Mouse (Mus musculus) forebrain, postnatal 0 days (tissue): ENCODE measurements around the gene Mcu. TPM values are rescaled to one million over a fixed set of nuclear protein-coding genes. Genes with fewer than 3 reads are reported as not detected.

ENCODE experiments used
- ATAC-seq: fragments of 200-750 bp; cut with Nextera tagmentation; 2 replicates; pipeline ENCODE4 v1.8.0; 2017; ENCODE audit warnings: mild to moderate bottlenecking, moderate library complexity
- DNase-seq: peaks from one replicate; pipeline ENCODE4 v3.0.0-alpha.2; 2015
- H3K27ac ChIP-seq: fragments of 300-500 bp; sonication (generic); 2 replicates; pipeline ENCODE4 v1.5.1; 2014; ENCODE audit warnings: low read depth, mild to moderate bottlenecking, antibody characterized with exemption, low read length, moderate library complexity, mixed read lengths
- H3K27me3 ChIP-seq: fragments of 300-500 bp; sonication (generic); 2 replicates; pipeline ENCODE4 v1.6.1; 2014; ENCODE audit warnings: mild to moderate bottlenecking, low read length, mixed read lengths; ENCODE audit not compliant: insufficient read depth
- H3K36me3 ChIP-seq: fragments of 300-500 bp; sonication (generic); 2 replicates; pipeline ENCODE4 v1.6.1; 2014; ENCODE audit warnings: mild to moderate bottlenecking, moderate library complexity; ENCODE audit not compliant: insufficient read depth
- H3K4me1 ChIP-seq: fragments of 300-500 bp; sonication (generic); 2 replicates; pipeline ENCODE4 v1.6.1; 2014; ENCODE audit warnings: antibody characterized with exemption; ENCODE audit not compliant: insufficient read depth
- H3K4me2 ChIP-seq: fragments of 300-500 bp; sonication (generic); 2 replicates; pipeline ENCODE4 v1.6.1; 2014; ENCODE audit warnings: low read depth, mild to moderate bottlenecking, moderate library complexity
- H3K4me3 ChIP-seq: fragments of 300-500 bp; sonication (generic); 2 replicates; pipeline ENCODE4 v1.5.1; 2014; ENCODE audit warnings: low read depth, low read length, mixed read lengths
- H3K9ac ChIP-seq: fragments of 300-500 bp; sonication (generic); 2 replicates; pipeline ENCODE4 v1.6.1; 2014; ENCODE audit warnings: mild to moderate bottlenecking
- H3K9me3 ChIP-seq: fragments of 300-500 bp; sonication (generic); 2 replicates; pipeline ENCODE4 v1.6.1; 2016; ENCODE audit warnings: low read length
- CTCF ChIP-seq: sonication (generic); IDR thresholded peaks from 2 replicates; pipeline ENCODE4 v1.5.1; 2016; ENCODE audit warnings: antibody characterized with exemption, control low read depth, low read depth
- WGBS: fragments of 180-500 bp; shearing (Covaris S2); extraction: QIAGEN DNeasy Blood & Tissue Kit; methylation state at CpG from one replicate; pipeline ENCODE4 v1.1.7; 2014; 5-methylcytosine and 5-hydroxymethylcytosine counted together
- polyA plus RNA-seq: library from polyadenylated mRNA; unstranded; fragments of >200 nt; fragmentation: Nextera tagmentation; extraction: Ambion mirVana; gene quantifications from 2 replicates; pipeline ENCODE4 v1.2.1, GENCODE M21; 2015
- total RNA-seq: library from RNA; depleted of rRNA; stranded (reverse); fragments of >200 nt; gene quantifications from 2 replicates; pipeline ENCODE4 v1.2.3, GENCODE M21; 2014

Gene Mcu
- total and polyA plus RNA-seq, 2 experiments from 2014 or later, result 41.0 to 58.0 TPM

- H3K9ac ChIP-seq, result no peak overlapping the region
- 51% methylated on average over 31 of the region's 31 CpGs for WGBS
- ATAC-seq, result peak; percentile 87
These were observed 112.9 kb downstream of the Mcu start for GRCm38 (mm10) chr10:59503433-59504210.

DNA sequence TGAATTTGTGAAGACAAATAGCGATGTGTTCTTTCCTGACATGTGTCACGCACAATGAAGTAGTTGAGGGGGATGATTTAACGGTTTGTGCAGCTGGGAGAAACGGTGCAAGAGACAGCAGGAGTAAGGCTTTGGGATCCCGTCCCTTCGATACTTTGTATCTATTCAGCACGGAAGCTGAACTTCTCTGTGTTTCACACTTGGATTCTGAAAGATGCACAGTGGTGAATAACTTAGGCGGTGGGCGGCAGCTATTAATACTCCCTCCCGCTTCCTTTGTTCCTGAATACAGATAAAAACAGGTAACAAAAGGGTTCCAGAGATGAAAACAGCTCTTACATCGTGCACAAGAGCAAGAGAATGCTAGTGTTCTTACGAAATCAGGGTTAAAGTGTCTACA, 114.1 kb downstream of the Mcu start:
- Histone ChIP-seq H3K9me3 (no peaks in the 10 kb centered on the region), H3K4me3 (no peak overlapping the region), H3K27me3 (no peaks in the 10 kb centered on the region), H3K27ac (peak overlapping the region; percentile 37; the same call in 1 of the 2 replicates), H3K4me1 (0 out of 2 replicates have a peak, but pooled peaks cover 4% of the 10 kb centered on the region), H3K9ac (no peak overlapping the region), H3K36me3 (no peaks in the 10 kb centered on the region), H3K4me2 (no peak overlapping the region)
- no peak for TF ChIP-seq CTCF
- WGBS, result 57% methylated on average over 12 of the region's 12 CpGs
- DNase-seq (no peak), ATAC-seq (peak; percentile 60)

More at GRCm38 (mm10) chr10:59503433-59504210, 112.9 kb downstream of the Mcu start:
- H3K36me3 ChIP-seq, result no peaks in the 10 kb centered on the region
- 0 out of 2 replicates have a peak, but pooled peaks cover 4% of the 10 kb centered on the region for H3K4me1 ChIP-seq
- H3K27me3 ChIP-seq, result no peaks in the 10 kb centered on the region
- H3K4me3 ChIP-seq, result 0 out of 2 replicates have a peak overlapping the region, but pooled peaks have one; percentile 9
- TF ChIP-seq CTCF, result no peak
- H3K4me2 ChIP-seq, result peak overlapping the region; percentile 48
- DNase-seq, result peak; percentile 63
- H3K9me3 ChIP-seq, result no peaks in the 10 kb centered on the region
- H3K27ac ChIP-seq, result no peak overlapping the region; the same call in 1 of the 2 replicates

DNA sequence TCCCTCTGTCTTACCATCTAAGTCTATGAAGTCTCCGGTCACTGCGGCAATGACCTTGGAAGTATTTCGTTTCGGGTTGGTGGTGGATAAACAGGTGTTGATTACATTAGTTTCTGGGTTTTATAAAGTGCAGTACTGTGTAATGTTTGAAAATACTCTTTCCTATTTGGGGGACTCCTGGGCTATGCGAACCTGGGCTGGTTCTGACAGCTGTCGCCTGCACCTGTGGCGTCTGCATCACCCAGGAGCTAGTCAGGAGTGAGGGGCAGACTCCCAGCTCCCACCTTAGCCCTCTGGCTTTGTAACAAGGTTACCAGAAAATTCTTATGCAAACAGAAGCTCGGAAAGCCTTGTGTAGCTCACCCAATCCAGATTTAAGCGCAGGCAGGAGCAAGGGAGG, 114.7 kb downstream of the Mcu start:
- 92% methylated on average over 9 of the region's 9 CpGs for WGBS
- no peaks in the 10 kb centered on the region for H3K9me3 ChIP-seq
- no peak overlapping the region for H3K4me3 ChIP-seq
- H3K36me3 ChIP-seq, result no peaks in the 10 kb centered on the region
- no peak overlapping the region for H3K27ac ChIP-seq
- no peaks in the 10 kb centered on the region for H3K27me3 ChIP-seq
- DNase-seq (no peak), ATAC-seq (no peak)
- no peak overlapping the region for H3K9ac ChIP-seq
- no peak for TF ChIP-seq CTCF
- 0 out of 2 replicates have a peak, but pooled peaks cover 4% of the 10 kb centered on the region for H3K4me1 ChIP-seq
- H3K4me2 ChIP-seq, result no peak overlapping the region

- no peak for TF ChIP-seq CTCF
- no peak overlapping the region for H3K9ac ChIP-seq
- H3K9me3 ChIP-seq, result no peaks in the 10 kb centered on the region
- no peaks in the 10 kb centered on the region for H3K36me3 ChIP-seq
- ATAC-seq (no peak), DNase-seq (no peak)
- 81% methylated on average over 3 of the region's 3 CpGs for WGBS
- no peak overlapping the region for H3K27ac ChIP-seq
- 0 out of 2 replicates have a peak, but pooled peaks cover 4% of the 10 kb centered on the region for H3K4me1 ChIP-seq
- H3K4me2 ChIP-seq, result no peak overlapping the region
- H3K27me3 ChIP-seq, result no peaks in the 10 kb centered on the region
- no peak overlapping the region for H3K4me3 ChIP-seq
These were observed 116.3 kb downstream of the Mcu start for GRCm38 (mm10) chr10:59500225-59500624.

- no peak for TF ChIP-seq CTCF
- ATAC-seq, result no peak
- Histone ChIP-seq H3K27ac (no peak overlapping the region), H3K4me1 (no peaks in the 10 kb centered on the region), H3K9me3 (no peaks in the 10 kb centered on the region), H3K9ac (no peak overlapping the region), H3K36me3 (no peaks in the 10 kb centered on the region), H3K4me2 (no peak overlapping the region), H3K4me3 (no peak overlapping the region), H3K27me3 (no peaks in the 10 kb centered on the region)
- no peak for DNase-seq
- WGBS, result 90% methylated on average over 11 of the region's 11 CpGs
These were observed 119.5 kb downstream of the Mcu start for GRCm38 (mm10) chr10:59497019-59497418.

GRCm38 (mm10) chr10:59494917-59495316, 121.6 kb downstream of the Mcu start:
- H3K9me3 ChIP-seq, result no peaks in the 10 kb centered on the region
- no peak overlapping the region for H3K9ac ChIP-seq
- TF ChIP-seq CTCF, result no peak

DNA sequence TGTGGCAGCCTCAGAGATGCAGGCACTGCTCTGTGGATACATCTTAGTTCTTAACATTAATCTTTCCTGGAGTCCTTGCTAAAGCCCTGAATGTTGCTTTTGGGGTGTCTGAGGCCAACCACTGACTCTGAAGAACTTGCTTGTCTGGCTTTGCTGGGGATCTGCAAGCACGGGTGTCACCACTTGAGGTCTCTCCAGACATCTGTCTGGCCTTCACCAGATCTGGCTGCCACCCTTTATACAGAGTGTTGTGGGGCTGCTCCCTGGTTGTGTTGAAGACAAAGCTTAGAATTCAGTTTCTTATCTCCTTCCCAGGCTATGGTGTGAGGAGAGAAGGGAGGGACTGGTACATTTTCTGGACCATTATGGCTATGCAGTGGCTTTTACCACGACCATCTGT, 122.4 kb downstream of the Mcu start:
- WGBS, result 65% methylated on average over 2 of the region's 2 CpGs

More at GRCm38 (mm10) chr10:59494917-59495316, 121.6 kb downstream of the Mcu start:
- no peak overlapping the region for H3K4me3 ChIP-seq
- no peak for ATAC-seq
- H3K27ac ChIP-seq, result no peak overlapping the region
- WGBS, result 85% methylated on average over 8 of the region's 8 CpGs
- no peak for DNase-seq
- H3K4me1 ChIP-seq, result no peaks in the 10 kb centered on the region
- no peaks in the 10 kb centered on the region for H3K36me3 ChIP-seq
- no peaks in the 10 kb centered on the region for H3K27me3 ChIP-seq
- H3K4me2 ChIP-seq, result no peak overlapping the region

More for the DNA sequence above, 122.4 kb downstream of the Mcu start:
- Histone ChIP-seq H3K4me2 (no peak overlapping the region), H3K4me1 (no peaks in the 10 kb centered on the region), H3K27ac (no peak overlapping the region), H3K36me3 (no peaks in the 10 kb centered on the region), H3K27me3 (no peaks in the 10 kb centered on the region), H3K9ac (no peak overlapping the region), H3K9me3 (no peaks in the 10 kb centered on the region), H3K4me3 (no peak overlapping the region)
- TF ChIP-seq CTCF, result no peak
- ATAC-seq (no peak), DNase-seq (no peak)
